Mouse (Mus musculus) layer of hippocampus, postnatal 14 days (tissue): Measurements from ENCODE around the gene Gm29049. TPM values are rescaled to one million over a fixed set of nuclear protein-coding genes. Genes with fewer than 3 reads are reported as not detected.
"Not testable (repeated sequence)": the region's sequence is repeated elsewhere in the genome, so short reads cannot be mapped to it uniquely, and the experiment has no call there.

ENCODE experiments used
- DNase-seq, 2 experiments: peaks; one replicate each; pipeline ENCODE4 v3.0.0; 2021 to 2022; ENCODE audit warnings: low spot score in 2 of 2, mixed read lengths in 1 of 2
- long read RNA-seq, 2 experiments: library from polyadenylated mRNA; stranded (forward); transcript quantifications; one replicate each; pipeline ENCODE4 v2.0.0; 2021
- total RNA-seq, 2 experiments: library from RNA; stranded (reverse); gene quantifications; 2 replicates each; pipeline ENCODE4 v1.2.3; 2021

Gene Gm29049
- not detected for total RNA-seq
- long read RNA-seq, experiment 1 = 0 reads
- long read RNA-seq, experiment 2 = 0 reads

DNA sequence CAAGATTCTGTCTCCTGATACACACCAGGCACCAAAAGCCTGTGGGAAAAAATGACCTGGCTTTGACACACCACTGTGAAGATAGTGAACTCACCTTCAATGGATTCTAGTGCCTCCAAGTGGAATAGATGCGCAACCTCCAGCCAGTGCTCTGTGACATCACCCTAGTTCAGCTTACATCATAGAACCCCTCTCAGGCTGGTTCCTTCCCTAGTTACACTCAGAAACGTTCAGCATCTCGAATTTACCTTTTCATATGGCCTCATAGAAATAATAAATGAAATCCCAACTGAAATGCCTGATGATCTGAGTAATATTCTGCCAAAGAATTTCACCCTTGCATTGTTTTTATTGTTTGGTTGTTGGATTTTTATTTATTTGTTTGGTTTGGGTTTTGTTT is at the start of gene Gm29049:
Gm29049 (minus strand) TSS at position 101 of the 400 bp plus-strand sequence.
- not testable (repeated sequence) for DNase-seq

Other genes starting within 250 kb of the Gm29049 start
- gene Gm20825, start 74.3 kb upstream of the Gm29049 start, total RNA-seq = not detected